Mouse (Mus musculus): ENCODE results near the gene Rps29. TPM values are rescaled to one million over a fixed set of nuclear protein-coding genes. Genes with fewer than 3 reads are reported as not detected.
"Not testable (repeated sequence)": the region's sequence is repeated elsewhere in the genome, so short reads cannot be mapped to it uniquely, and the experiment has no call there.

Rps29 gene
- polyA plus RNA-seq (2015; fragmentation: Nextera tagmentation; extraction: Ambion mirVana) = 1,343 and 1,574 TPM in 2 replicates

DNA sequence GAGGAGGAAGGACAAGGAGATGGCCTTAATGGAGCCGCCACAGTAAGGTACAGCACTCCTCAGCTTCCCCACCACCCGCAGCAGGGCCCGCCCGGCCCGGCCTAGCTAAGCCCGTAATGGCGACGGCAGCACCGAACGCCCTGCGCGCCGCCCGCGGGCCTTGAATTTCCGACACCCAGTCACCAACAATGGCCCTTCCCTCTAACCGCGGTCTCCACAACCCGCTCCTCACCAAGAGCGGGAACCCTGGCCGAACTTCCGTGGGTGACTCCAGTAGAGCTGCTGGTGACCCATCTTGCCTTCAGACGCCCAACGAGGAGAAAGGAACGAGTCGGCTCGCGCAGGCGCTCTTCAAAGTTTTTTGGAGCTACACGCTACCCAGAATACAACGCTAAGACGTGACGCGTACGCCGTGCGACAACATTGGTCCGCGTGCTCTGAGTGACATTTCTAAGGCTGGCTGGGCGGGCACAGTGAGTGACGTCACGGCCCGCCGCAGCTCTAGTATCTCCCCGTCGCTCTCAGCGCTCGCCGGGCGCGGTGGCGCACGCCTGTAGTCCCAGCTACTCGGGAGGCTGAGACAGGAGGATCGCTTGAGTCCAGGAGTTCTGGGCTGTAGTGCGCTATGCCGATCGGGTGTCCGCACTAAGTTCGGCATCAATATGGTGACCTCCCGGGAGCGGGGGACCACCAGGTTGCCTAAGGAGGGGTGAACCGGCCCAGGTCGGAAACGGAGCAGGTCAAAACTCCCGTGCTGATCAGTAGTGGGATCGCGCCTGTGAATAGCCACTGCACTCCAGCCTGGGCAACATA lies at the start of gene Rps29:
Rps29 (minus strand) TSS at position 422 of the 813 bp plus-strand sequence.
- not testable (repeated sequence) for H3K9me3 ChIP-seq (replicated peaks); H3K27me3 ChIP-seq
- peak within 1 kb of the TSS; percentile 90 for H3K4me2 ChIP-seq
- ATAC-seq (ENCODE audit: low read depth) (peak; percentile 95), DNase-seq (peak; percentile 94)
- under 1% methylated on average over 59 of the region's 68 CpGs for WGBS (ENCODE audit: insufficient replicate concordance)
- H3K27ac ChIP-seq = peak within 1 kb of the TSS; percentile 95
- H3K4me3 ChIP-seq (replicated peaks) = peak within 1 kb of the TSS; percentile 85
- peak within 1 kb of the TSS; percentile 96 for H3K9ac ChIP-seq
- H3K36me3 ChIP-seq = peaks cover 23% of the 10 kb centered on the region
- peaks cover 23% of the 10 kb centered on the region for H3K4me1 ChIP-seq (replicated peaks)

DNA sequence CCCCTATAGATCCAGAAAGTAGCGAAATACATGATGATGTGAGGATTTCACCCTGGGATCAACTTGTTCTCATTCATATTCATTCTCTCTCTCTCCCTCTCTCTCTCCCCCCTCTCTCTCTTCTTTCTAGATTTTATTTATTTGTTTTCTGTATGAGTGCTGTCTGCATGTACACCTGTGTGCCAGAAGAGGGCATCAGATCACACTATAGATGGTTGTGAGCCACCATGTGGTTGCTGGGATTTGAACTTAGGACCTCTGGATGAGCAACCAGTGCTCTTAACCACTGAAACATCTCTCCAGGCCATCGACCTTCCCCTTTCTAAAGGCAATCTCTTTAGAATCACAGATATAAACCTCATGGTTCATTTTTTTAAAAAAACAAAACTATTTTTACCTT lies 49.5 kb upstream of the Rps29 start:
- no peak overlapping the region for H3K27ac ChIP-seq
- no peaks in the 10 kb centered on the region for H3K9me3 ChIP-seq (replicated peaks)
- no peak overlapping the region for H3K4me3 ChIP-seq (replicated peaks)
- ATAC-seq (ENCODE audit: low read depth) (no peak), DNase-seq (no peak)
- WGBS (ENCODE audit: insufficient replicate concordance) = 75% methylated on average over 2 of the region's 2 CpGs
- H3K4me1 ChIP-seq (replicated peaks) = no peaks in the 10 kb centered on the region
- no peaks in the 10 kb centered on the region for H3K27me3 ChIP-seq
- H3K9ac ChIP-seq = no peak overlapping the region
- H3K4me2 ChIP-seq = no peak overlapping the region
- H3K36me3 ChIP-seq = peaks cover 85% of the 10 kb centered on the region

DNA sequence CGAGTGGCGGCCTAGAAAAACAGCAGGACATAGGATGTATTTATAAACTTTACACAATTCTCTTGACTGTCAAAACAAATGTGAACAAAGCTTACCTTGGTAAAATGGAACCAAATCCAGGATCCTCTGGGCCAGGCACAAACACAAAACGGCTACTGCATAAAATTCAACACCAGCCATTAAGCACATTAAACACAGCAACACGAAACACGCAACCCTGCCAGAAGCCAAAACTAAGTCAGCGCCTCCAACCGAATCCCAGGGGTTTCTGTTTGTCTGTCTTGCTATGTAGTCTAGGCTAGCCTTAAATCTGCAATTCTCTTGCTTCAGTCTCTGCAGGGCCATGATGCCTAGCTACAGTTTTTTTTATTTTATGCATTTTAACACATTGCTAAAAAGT lies 48.9 kb upstream of the Rps29 start:
- no peak for DNase-seq
- no peak for ATAC-seq (ENCODE audit: low read depth)
- peaks cover 85% of the 10 kb centered on the region for H3K36me3 ChIP-seq

DNA sequence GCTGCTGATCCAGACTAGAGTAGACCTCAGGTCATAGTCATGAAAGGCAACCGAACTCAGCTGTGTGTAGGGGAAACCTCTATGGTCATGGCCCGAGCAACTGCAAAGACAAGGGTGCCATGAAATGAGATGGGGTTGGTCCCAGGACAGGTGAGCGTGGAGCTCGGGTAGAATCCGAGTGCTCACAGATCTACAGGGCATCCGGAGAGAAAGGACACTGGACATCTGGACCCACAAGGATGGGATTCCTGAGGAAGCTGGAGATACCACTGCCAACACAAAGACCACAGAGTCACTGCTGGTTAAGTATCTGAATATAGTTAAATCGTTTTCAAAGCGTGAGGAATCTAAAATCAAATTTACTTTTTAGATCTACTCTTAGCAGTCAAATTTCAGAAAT lies 48.4 kb upstream of the Rps29 start:
- DNase-seq (no peak), ATAC-seq (ENCODE audit: low read depth) (no peak)
- WGBS (ENCODE audit: insufficient replicate concordance) = 85% methylated on average over 8 of the region's 8 CpGs
- Histone ChIP-seq H3K27me3 (no peaks in the 10 kb centered on the region), H3K9ac (no peak overlapping the region), H3K36me3 (peaks cover 85% of the 10 kb centered on the region), H3K4me1 (replicated peaks) (no peaks in the 10 kb centered on the region), H3K9me3 (replicated peaks) (no peaks in the 10 kb centered on the region), H3K4me3 (replicated peaks) (no peak overlapping the region), H3K27ac (no peak overlapping the region), H3K4me2 (no peak overlapping the region)

More for the DNA sequence above, 48.9 kb upstream of the Rps29 start:
- no peak overlapping the region for H3K9ac ChIP-seq
- H3K27me3 ChIP-seq = no peaks in the 10 kb centered on the region
- 91% methylated on average over 7 of the region's 7 CpGs for WGBS (ENCODE audit: insufficient replicate concordance)
- H3K4me3 ChIP-seq (replicated peaks) = no peak overlapping the region
- H3K4me1 ChIP-seq (replicated peaks) = no peaks in the 10 kb centered on the region
- H3K9me3 ChIP-seq (replicated peaks) = no peaks in the 10 kb centered on the region
- no peak overlapping the region for H3K27ac ChIP-seq
- no peak overlapping the region for H3K4me2 ChIP-seq

DNA sequence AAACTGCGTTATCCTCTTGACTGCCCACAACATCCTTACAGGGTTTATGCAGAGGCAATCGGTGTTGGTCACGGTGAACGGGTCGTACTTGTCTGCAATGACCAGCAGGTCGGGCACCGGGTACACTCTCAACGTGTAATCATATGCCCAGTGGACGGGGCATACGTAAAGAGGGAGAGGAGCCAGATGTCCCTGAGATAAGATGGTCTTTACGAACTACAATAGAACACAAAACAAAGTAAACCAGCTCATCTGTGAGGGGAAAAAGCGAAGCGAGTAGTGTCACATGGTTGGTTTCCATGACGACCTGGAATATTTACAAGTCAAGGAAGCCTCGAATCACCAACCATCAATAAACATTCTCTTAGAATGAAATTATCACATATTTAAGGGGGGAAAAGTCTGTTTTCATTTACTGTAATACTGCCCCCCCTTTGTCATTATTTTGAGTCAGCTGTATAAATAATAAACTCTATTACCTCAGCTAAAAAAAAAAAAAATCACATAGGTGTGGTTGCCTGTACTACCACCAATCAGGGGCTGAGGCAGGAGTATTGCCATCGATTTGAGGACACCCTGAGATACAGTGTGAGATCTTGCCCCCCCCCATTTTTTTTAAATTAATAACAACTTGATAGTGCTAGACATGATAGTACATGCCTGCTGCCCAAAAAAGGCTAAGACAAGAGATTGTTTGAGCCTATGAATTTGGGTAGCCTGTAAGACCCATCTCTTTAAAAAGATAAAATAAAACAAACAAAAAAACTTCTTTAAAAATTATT lies 45.3 kb upstream of the Rps29 start, which contains the start of gene Gm49384:
Gm49384 (minus strand) TSS at position 216 of the 782 bp plus-strand sequence.
- no peaks in the 10 kb centered on the region for H3K9me3 ChIP-seq (replicated peaks)
- no peak for DNase-seq
- H3K4me2 ChIP-seq = no peak within 1 kb of the TSS
- H3K27me3 ChIP-seq = no peaks in the 10 kb centered on the region
- peaks cover 7% of the 10 kb centered on the region for H3K4me1 ChIP-seq (replicated peaks)
- H3K36me3 ChIP-seq = peaks cover 80% of the 10 kb centered on the region
- H3K4me3 ChIP-seq (replicated peaks) = no peak within 1 kb of the TSS
- no peak for ATAC-seq (ENCODE audit: low read depth)
- H3K9ac ChIP-seq = no peak within 1 kb of the TSS
- no peak within 1 kb of the TSS for H3K27ac ChIP-seq
- 83% methylated on average over 16 of the region's 16 CpGs for WGBS (ENCODE audit: insufficient replicate concordance)

DNA sequence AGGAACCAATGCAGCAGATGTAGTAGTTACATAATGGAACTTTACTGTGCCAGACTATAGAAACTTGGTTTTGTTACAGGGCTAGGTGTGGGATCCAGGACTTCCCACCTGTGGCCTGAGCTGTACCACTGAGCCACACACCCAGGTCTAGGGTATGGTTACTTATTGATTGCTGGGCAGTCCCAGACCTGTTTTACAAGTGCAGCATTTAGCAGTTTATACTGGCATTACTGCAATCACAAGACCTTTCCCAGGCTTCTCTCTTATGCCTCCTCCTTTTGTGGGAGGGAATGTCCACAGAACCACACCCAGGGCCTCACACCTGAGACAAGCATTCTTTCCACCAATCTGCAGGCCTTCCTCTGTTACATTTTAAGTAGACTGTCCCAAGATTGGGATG lies 40.0 kb upstream of the Rps29 start:
- no peak overlapping the region for H3K27ac ChIP-seq
- H3K4me3 ChIP-seq (replicated peaks) = peak overlapping the region; percentile 95
- H3K36me3 ChIP-seq = peaks cover 45% of the 10 kb centered on the region
- peak overlapping the region; percentile 30; the same call in 1 of the 2 replicates for H3K9ac ChIP-seq
- H3K4me1 ChIP-seq (replicated peaks) = peaks cover 31% of the 10 kb centered on the region
- no peak for ATAC-seq (ENCODE audit: low read depth)
- H3K9me3 ChIP-seq (replicated peaks) = no peaks in the 10 kb centered on the region
- DNase-seq = no peak
- H3K4me2 ChIP-seq = peak overlapping the region; percentile 98
- no peaks in the 10 kb centered on the region for H3K27me3 ChIP-seq

DNA sequence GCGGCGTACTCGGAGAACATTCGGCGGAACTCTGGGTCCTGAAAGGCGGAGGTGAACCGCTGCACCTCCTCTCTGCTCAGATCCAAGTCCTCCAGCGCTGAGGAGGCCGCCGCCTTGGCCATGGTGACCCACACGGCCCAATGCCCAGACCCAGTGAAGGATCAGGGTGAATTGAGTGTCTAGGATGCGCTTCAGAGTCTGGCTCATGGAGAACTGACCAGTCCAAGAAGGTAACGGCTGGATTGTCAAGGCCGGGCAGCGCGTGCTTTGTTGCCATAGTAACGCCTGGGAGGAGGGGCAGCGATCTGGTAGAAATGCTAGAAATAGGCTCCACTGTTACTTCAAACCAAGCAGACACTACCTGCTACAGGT lies 39.2 kb upstream of the Rps29 start, which contains the start of gene Dnaaf2:
Dnaaf2 (minus strand) TSS at position 266 of the 372 bp plus-strand sequence.
- WGBS (ENCODE audit: insufficient replicate concordance) = under 1% methylated on average over 18 of the region's 18 CpGs
- Histone ChIP-seq H3K36me3 (peaks cover 39% of the 10 kb centered on the region), H3K9me3 (replicated peaks) (no peaks in the 10 kb centered on the region), H3K4me1 (replicated peaks) (peaks cover 36% of the 10 kb centered on the region), H3K9ac (peak within 1 kb of the TSS; percentile 92), H3K27ac (peak within 1 kb of the TSS; percentile 88), H3K4me2 (peak within 1 kb of the TSS; percentile 98), H3K27me3 (no peaks in the 10 kb centered on the region), H3K4me3 (replicated peaks) (peak within 1 kb of the TSS; percentile 95)
- DNase-seq = peak; percentile 68
- peak; percentile 42 for ATAC-seq (ENCODE audit: low read depth)

DNA sequence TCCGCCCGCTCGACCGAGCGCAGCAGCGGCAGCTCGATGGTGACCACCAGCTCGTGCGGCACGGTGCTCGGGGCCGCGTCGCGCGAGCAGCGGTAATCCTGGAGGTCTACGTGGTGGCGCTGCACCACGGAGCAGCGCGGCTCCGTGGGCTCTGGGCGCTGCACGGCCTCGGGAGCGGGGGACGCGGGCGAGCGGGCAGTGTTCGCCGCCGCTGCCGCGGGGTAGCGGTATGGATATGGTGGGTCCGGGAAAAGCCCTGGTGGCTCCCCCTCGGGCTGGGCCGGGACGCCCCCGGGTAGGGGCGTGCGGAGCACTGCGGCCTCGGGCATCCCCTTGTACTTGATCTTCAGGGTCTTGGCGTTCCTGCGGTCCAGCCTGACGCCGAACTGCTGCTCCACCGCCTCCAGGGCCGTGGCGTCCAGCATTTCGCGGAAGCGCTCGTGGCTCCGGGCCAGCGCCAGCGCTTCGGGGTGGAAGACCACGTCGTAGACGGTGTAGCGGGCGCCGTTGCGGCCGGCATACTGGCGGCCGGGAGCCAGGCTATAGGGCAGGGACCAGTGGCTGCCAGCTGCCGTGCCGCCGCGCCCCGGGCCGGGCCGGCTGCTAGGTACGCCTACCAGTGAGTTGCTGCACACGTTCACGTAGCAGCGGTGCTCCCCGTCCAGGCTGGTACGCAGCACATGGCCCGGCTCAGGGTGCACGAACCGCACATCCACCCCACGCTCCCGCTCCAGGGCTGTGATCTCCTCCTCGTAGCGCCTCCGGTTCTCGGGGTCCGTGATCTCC lies 38.6 kb upstream of the Rps29 start:
- Histone ChIP-seq H3K4me2 (peak overlapping the region; percentile 98), H3K4me1 (replicated peaks) (peaks cover 39% of the 10 kb centered on the region), H3K27ac (peak overlapping the region; percentile 88), H3K9me3 (replicated peaks) (no peaks in the 10 kb centered on the region), H3K36me3 (peaks cover 39% of the 10 kb centered on the region), H3K27me3 (no peaks in the 10 kb centered on the region), H3K4me3 (replicated peaks) (peak overlapping the region; percentile 95), H3K9ac (peak overlapping the region; percentile 92)
- DNase-seq (peak; percentile 62), ATAC-seq (ENCODE audit: low read depth) (peak; percentile 79)
- WGBS (ENCODE audit: insufficient replicate concordance) = under 1% methylated on average over 94 of the region's 94 CpGs

DNA sequence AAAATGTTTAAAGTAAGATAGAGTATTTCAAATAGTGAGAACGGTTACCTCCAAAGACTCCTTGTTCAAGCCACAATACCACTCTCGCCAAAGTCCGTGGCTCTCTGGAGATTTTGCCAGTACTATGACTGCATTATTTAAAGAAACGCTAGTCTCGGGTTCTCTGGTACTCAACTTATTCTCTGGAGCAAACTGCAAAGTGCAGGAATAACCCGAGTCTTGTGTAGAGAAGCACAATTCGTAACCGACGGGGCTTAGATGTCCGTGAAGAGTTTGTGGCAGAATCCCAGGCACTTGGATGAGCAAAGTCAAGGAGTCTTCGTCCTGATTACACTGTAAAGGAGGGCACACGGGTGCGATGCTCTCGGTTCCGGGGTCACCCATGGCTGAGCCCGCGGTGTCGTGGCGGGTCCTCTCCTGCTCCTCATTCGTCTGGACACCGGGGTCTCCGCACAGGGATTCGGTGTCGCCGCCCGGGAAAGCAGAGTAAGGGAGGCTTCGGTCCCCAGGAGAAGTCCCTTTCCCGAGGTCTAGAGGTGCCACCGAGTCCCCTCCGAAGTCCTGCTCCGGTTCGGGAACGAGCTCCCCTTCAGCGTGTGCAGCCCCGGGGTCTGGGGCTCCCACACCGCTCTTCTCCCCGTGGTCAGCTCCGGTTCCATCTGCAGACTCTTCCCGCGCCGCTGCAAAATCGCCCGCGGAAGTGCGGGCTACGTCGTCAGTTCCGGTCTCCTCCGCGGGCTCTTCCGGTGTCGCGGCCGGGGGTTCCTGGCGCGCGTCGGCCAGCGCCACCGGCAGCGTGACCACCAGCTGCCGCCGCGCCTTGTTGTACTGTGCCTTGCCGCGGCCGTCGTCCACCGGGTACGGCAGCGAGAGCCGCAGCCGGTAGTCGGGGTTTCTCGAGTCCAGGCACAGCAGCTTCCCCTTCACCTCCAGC lies 37.7 kb upstream of the Rps29 start, which contains the start of gene Gm49383:
Gm49383 (minus strand) TSS at position 661 of the 934 bp plus-strand sequence.
- WGBS (ENCODE audit: insufficient replicate concordance) = under 1% methylated on average over 75 of the region's 75 CpGs

DNA sequence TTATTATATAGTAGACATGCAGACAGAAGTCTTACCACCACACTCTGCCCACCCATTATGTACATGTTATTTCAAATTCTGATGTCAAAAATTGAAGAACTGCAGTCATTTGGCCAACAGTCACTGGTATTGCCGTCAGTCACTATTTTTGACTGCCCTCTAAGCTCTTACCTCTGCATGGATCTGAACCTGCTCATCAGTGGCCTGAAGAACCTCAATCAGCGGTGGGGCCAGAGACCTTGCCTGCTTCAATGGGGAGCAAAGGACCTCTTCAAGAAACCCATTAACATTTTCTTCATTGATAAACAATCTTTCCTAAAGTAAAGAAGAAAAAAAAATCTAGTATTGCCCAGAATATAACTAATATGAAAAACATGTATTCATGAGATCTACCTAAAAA lies 33.7 kb upstream of the Rps29 start:
- Histone ChIP-seq H3K27ac (no peak overlapping the region), H3K4me2 (no peak overlapping the region), H3K36me3 (peaks cover 47% of the 10 kb centered on the region), H3K4me1 (replicated peaks) (peaks cover 26% of the 10 kb centered on the region), H3K4me3 (replicated peaks) (no peak overlapping the region), H3K9ac (no peak overlapping the region), H3K27me3 (no peaks in the 10 kb centered on the region), H3K9me3 (replicated peaks) (no peaks in the 10 kb centered on the region)
- 92% methylated on average over 2 of the region's 2 CpGs for WGBS (ENCODE audit: insufficient replicate concordance)
- ATAC-seq (ENCODE audit: low read depth) = no peak
- DNase-seq = no peak

More for the DNA sequence above, 37.7 kb upstream of the Rps29 start, which contains the start of gene Gm49383:
- DNase-seq = peak; percentile 59
- peaks cover 38% of the 10 kb centered on the region for H3K36me3 ChIP-seq
- H3K27me3 ChIP-seq = no peaks in the 10 kb centered on the region
- peak within 1 kb of the TSS; percentile 88 for H3K27ac ChIP-seq
- H3K4me2 ChIP-seq = peak within 1 kb of the TSS; percentile 98
- H3K4me1 ChIP-seq (replicated peaks) = peaks cover 39% of the 10 kb centered on the region
- peak within 1 kb of the TSS; percentile 95 for H3K4me3 ChIP-seq (replicated peaks)
- H3K9me3 ChIP-seq (replicated peaks) = no peaks in the 10 kb centered on the region
- peak; percentile 76 for ATAC-seq (ENCODE audit: low read depth)
- H3K9ac ChIP-seq = peak within 1 kb of the TSS; percentile 92

All from liver, embryonic 13.5 days (tissue).